Mouse (Mus musculus): ENCODE measurements around the gene Grb10.

The Grb10 gene

GRCm38 (mm10) chr11:12038470-12038985 lies at the start of gene Grb10:
Gene Grb10 (minus strand): TSS chr11:12038683.
- CTCF ChIA-PET = no interaction called here

GRCm38 (mm10) chr11:12081638-12082037 lies 43.2 kb upstream of the Grb10 start:
- CTCF ChIA-PET = no interaction called here

GRCm38 (mm10) chr11:12079231-12079630 lies 40.7 kb upstream of the Grb10 start:
- CTCF ChIA-PET = no interaction called here

- CTCF ChIA-PET = no interaction called here
Observed at GRCm38 (mm10) chr11:12075449-12075848, 37.0 kb upstream of the Grb10 start.

GRCm38 (mm10) chr11:12073394-12074226 lies 35.1 kb upstream of the Grb10 start:
- CTCF ChIA-PET = no interaction called here

- CTCF ChIA-PET = no interaction called here
Observed at GRCm38 (mm10) chr11:12072322-12072721, 33.8 kb upstream of the Grb10 start.

- CTCF ChIA-PET = no interaction called here
Observed at GRCm38 (mm10) chr11:12059005-12059404, 20.5 kb upstream of the Grb10 start.

GRCm38 (mm10) chr11:12048547-12049327 lies 10.3 kb upstream of the Grb10 start:
- CTCF ChIA-PET = no interaction called here

GRCm38 (mm10) chr11:12048135-12048534 lies 9.7 kb upstream of the Grb10 start:
- CTCF ChIA-PET = no interaction called here

GRCm38 (mm10) chr11:12044245-12044644 lies 5.8 kb upstream of the Grb10 start:
- CTCF ChIA-PET = no interaction called here

- CTCF ChIA-PET = interaction anchor here (0.6 kb wide), 1 partner anchor 45 kb away, joined by 4 read pairs; no protein-coding TSS in a partner anchor
Observed at GRCm38 (mm10) chr11:12041787-12042186, 3.3 kb upstream of the Grb10 start.

GRCm38 (mm10) chr11:12041379-12041778 lies 2.9 kb upstream of the Grb10 start:
- CTCF ChIA-PET = interaction anchor here (0.6 kb wide), 1 partner anchor 44 kb away, joined by 4 read pairs; no protein-coding TSS in a partner anchor

GRCm38 (mm10) chr11:12040391-12040790 lies 1.9 kb upstream of the Grb10 start:
- CTCF ChIA-PET = no interaction called here

GRCm38 (mm10) chr11:12039748-12040147 lies 1.3 kb upstream of the Grb10 start:
- CTCF ChIA-PET = no interaction called here

- CTCF ChIA-PET = no interaction called here
Observed at GRCm38 (mm10) chr11:12039098-12039497, 615 bp upstream of the Grb10 start.

GRCm38 (mm10) chr11:12037689-12038469 lies 604 bp downstream of the Grb10 start:
- CTCF ChIA-PET = no interaction called here

GRCm38 (mm10) chr11:12037075-12037686 lies 1.3 kb downstream of the Grb10 start:
- CTCF ChIA-PET = no interaction called here

GRCm38 (mm10) chr11:12035916-12036910 lies 2.3 kb downstream of the Grb10 start:
- CTCF ChIA-PET = no interaction called here

- CTCF ChIA-PET = no interaction called here
Observed at GRCm38 (mm10) chr11:12035324-12035723, 3.2 kb downstream of the Grb10 start.

- CTCF ChIA-PET = no interaction called here
Observed at GRCm38 (mm10) chr11:12034781-12035180, 3.7 kb downstream of the Grb10 start.

Measured in spleen, embryonic (tissue).